Mouse (Mus musculus) kidney, embryonic 14.5 days (tissue): ENCODE measurements around the gene Gm11168. TPM values are rescaled to one million over a fixed set of nuclear protein-coding genes. Genes with fewer than 3 reads are reported as not detected.
"Not testable (repeated sequence)": the region's sequence is repeated elsewhere in the genome, so short reads cannot be mapped to it uniquely, and the experiment has no call there.

Experiments used
- ATAC-seq: fragments of 200-750 bp; cut with Nextera tagmentation; 2 replicates; pipeline ENCODE4 v1.8.0; 2017; ENCODE audit warnings: moderate number of reproducible peaks, mild to moderate bottlenecking, moderate TSS enrichment, moderate library complexity; ENCODE audit not compliant: low FRiP score, low TSS enrichment
- H3K27ac ChIP-seq: fragments of 300-500 bp; sonication (generic); 2 replicates; pipeline ENCODE4 v1.5.1; 2014; ENCODE audit warnings: low read depth, mild to moderate bottlenecking, low read length, moderate library complexity, mixed read lengths
- H3K27me3 ChIP-seq: fragments of 300-500 bp; sonication (generic); 2 replicates; pipeline ENCODE4 v1.6.1; 2014; ENCODE audit warnings: mild to moderate bottlenecking, low read length; ENCODE audit not compliant: control insufficient read depth, insufficient read depth
- H3K36me3 ChIP-seq: fragments of 300-500 bp; sonication (generic); 2 replicates; pipeline ENCODE4 v1.6.1; 2014; ENCODE audit warnings: low read length, mixed read lengths; ENCODE audit not compliant: control insufficient read depth, insufficient read depth
- H3K4me1 ChIP-seq: fragments of 300-500 bp; sonication (generic); 2 replicates; pipeline ENCODE4 v1.6.1; 2014; ENCODE audit warnings: low read length, mixed read lengths; ENCODE audit not compliant: control insufficient read depth, insufficient read depth
- H3K4me2 ChIP-seq: fragments of 300-500 bp; sonication (generic); replicated peaks from 2 replicates; pipeline ENCODE4 v1.6.1; 2014; ENCODE audit warnings: low read depth, mild to moderate bottlenecking, low read length
- H3K4me3 ChIP-seq: fragments of 300-500 bp; sonication (generic); 2 replicates; pipeline ENCODE4 v1.5.1; 2014; ENCODE audit warnings: mild to moderate bottlenecking, low read length
- H3K9ac ChIP-seq: fragments of 300-500 bp; sonication (generic); 2 replicates; pipeline ENCODE4 v1.6.1; 2014; ENCODE audit warnings: low read depth, mild to moderate bottlenecking, low read length, moderate library complexity
- H3K9me3 ChIP-seq: fragments of 300-500 bp; sonication (generic); 2 replicates; pipeline ENCODE4 v1.6.1; 2016; ENCODE audit warnings: low read length; ENCODE audit not compliant: control insufficient read depth
- WGBS: fragments of 180-500 bp; shearing (Covaris S2); extraction: QIAGEN DNeasy Blood & Tissue Kit; methylation state at CpG from one replicate; pipeline ENCODE4 v1.1.7; 2014; 5-methylcytosine and 5-hydroxymethylcytosine counted together
- polyA plus RNA-seq: library from polyadenylated mRNA; unstranded; fragments of >200 nt; fragmentation: Nextera tagmentation; extraction: Ambion mirVana; gene quantifications from 2 replicates; pipeline ENCODE4 v1.2.1, GENCODE M21; 2014

Gene Gm11168
- polyA plus RNA-seq = not detected in 2 replicates

DNA sequence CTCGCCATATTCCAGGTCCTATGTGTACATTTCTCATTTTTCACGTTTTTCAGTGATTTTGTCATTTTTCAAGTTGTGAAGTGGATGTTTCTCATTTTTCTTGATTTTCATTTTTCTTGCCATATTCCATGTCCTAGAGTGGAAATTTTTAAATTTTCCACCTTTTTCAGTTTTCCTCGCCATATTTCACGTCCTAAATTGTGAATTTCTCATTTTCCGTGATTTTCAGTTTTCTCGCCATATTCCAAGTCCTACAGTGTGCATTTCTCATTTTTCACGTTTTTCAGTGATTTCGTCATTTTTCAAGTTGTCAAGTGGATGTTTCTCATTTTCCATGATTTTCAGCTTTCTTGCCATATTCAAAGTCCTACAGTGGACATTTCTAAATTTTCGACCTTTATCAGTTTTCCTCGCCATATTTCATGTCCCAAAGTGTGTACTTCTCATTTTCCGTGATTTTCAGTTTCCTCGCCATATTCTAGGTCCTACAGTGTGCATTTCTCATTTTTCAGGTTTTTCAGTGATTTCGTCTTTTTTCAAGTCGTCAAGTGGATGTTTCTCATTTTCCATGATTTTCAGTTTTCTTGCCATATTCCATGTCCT is at the start of gene Gm11168:
Gm11168 (plus strand) TSS at position 553 of the 603 bp plus-strand sequence.
- H3K27ac ChIP-seq, H3K4me3 ChIP-seq, H3K36me3 ChIP-seq, H3K9ac ChIP-seq, H3K27me3 ChIP-seq, H3K4me2 ChIP-seq, ATAC-seq, H3K9me3 ChIP-seq, H3K4me1 ChIP-seq: not testable (repeated sequence)
- 71% methylated on average over 6 of the region's 14 CpGs for WGBS

DNA sequence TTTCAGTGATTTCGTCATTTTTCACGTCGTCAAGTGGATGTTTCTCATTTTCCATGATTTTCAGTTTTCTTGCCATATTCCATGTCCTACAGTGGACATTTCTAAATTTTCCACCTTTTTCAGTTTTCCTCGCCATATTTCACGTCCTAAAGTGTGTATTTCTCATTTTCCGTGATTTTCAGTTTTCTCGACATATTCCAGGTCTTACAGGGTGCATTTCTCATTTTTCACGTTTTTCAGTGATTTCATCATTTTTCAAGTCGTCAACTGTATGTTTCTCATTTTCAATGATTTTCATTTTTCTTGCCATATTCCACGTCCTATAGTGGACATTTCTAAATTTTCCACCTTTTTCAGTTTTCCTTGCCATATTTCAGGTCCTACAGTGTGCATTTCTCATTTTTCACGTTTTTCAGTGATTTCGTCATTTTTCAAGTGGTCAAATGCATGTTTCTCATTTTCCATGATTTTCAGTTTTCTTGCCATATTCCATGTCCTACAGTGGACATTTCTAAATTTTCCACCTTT is 2.6 kb upstream of the Gm11168 start, which contains the start of gene Gm10722:
Gm10722 (plus strand) TSS at position 478 of the 528 bp plus-strand sequence.
- not testable (repeated sequence) for H3K36me3 ChIP-seq
- 69% methylated on average over 12 of the region's 12 CpGs for WGBS

DNA sequence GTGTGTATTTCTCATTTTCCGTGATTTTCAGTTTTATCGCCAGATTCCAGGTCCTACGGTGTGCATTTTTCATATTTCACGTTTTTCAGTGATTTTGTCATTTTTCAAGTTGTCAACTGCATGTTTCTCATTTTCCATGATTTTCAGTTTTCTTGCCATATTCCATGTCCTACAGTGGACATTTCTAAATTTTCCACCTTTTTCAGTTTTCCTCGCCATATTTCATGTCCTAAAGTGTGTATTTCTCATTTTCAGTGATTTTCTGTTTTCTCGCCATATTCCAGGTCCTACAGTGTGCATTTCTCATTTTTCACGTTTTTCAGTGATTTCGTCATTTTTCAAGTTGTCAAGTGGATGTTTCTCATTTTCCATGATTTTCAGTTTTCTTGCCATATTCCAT is 2.1 kb upstream of the Gm11168 start:
- not testable (repeated sequence) for H3K4me3 ChIP-seq, H3K27ac ChIP-seq, H3K27me3 ChIP-seq, H3K9ac ChIP-seq, ATAC-seq, H3K4me2 ChIP-seq, H3K4me1 ChIP-seq, H3K9me3 ChIP-seq, H3K36me3 ChIP-seq
- 66% methylated on average over 8 of the region's 8 CpGs for WGBS

More for the DNA sequence above, 2.6 kb upstream of the Gm11168 start, which contains the start of gene Gm10722:
- H3K9me3 ChIP-seq, H3K27me3 ChIP-seq, H3K4me1 ChIP-seq, ATAC-seq, H3K4me2 ChIP-seq, H3K27ac ChIP-seq, H3K4me3 ChIP-seq, H3K9ac ChIP-seq: not testable (repeated sequence)

DNA sequence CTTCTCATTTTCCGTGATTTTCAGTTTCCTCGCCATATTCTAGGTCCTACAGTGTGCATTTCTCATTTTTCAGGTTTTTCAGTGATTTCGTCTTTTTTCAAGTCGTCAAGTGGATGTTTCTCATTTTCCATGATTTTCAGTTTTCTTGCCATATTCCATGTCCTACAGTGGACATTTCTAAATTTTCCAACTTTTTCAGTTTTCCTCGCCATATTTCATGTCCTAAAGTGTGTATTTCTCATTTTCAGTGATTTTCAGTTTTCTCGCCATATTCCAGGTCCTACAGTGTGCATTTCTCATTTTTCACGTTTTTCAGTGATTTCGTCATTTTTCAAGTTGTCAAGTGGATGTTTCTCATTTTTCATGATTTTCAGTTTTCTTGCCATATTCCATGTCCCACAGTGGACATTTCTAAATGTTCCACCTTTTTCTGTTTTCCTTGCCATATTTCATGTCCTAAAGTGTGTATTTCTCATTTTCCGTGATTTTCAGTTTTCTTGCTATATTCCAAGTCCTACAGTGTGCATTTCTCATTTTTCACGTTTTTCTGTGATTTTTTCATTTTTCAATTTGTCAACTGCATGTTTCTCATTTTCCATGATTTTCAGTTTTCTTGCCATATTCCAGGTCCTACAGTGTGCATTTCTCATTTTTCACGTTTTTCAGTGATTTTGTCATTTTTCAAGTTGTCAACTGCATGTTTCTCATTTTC is 1.0 kb upstream of the Gm11168 start:
- not testable (repeated sequence) for H3K27ac ChIP-seq, H3K36me3 ChIP-seq, H3K9me3 ChIP-seq, H3K4me1 ChIP-seq, H3K4me3 ChIP-seq, H3K9ac ChIP-seq, H3K27me3 ChIP-seq, H3K4me2 ChIP-seq
- 59% methylated on average over 8 of the region's 11 CpGs for WGBS
- ATAC-seq = peak; percentile 92

DNA sequence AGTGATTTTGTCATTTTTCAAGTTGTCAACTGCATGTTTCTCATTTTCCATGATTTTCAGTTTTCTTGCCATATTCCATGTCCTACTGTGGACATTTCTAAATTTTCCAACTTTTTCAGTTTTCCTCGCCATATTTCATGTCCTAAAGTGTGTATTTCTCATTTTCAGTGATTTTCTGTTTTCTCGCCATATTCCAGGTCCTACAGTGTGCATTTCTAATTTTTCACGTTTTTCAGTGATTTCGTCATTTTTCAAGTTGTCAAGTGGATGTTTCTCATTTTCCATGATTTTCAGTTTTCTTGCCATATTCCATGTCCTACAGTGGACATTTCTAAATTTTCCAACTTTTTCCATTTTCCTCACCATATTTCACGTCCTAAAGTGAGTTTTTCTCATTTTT is 3.0 kb downstream of the Gm11168 start:
- H3K4me3 ChIP-seq = not testable (repeated sequence)
- WGBS = 81% methylated on average over 1 of the region's 5 CpGs

DNA sequence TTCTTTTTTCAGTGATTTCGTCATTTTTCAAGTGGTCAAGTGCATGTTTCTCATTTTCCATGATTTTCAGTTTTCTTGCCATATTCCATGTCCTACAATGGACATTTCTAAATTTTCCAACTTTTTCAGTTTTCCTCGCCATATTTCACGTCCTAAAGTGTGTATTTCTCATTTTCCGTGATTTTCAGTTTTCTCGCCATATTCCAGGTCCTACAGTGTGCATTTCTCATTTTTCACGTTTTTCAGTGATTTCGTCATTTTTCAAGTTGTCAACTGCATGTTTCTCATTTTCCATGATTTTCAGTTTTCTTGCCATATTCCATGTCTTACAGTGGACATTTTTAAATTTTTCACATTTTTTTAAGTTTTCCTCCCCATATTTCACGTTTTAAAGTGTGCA is 3.5 kb downstream of the Gm11168 start:
- not testable (repeated sequence) for H3K4me1 ChIP-seq

More for the DNA sequence above, 3.0 kb downstream of the Gm11168 start:
- H3K27ac ChIP-seq, H3K4me1 ChIP-seq, H3K4me2 ChIP-seq, H3K27me3 ChIP-seq, H3K36me3 ChIP-seq, H3K9ac ChIP-seq, ATAC-seq, H3K9me3 ChIP-seq: not testable (repeated sequence)

DNA sequence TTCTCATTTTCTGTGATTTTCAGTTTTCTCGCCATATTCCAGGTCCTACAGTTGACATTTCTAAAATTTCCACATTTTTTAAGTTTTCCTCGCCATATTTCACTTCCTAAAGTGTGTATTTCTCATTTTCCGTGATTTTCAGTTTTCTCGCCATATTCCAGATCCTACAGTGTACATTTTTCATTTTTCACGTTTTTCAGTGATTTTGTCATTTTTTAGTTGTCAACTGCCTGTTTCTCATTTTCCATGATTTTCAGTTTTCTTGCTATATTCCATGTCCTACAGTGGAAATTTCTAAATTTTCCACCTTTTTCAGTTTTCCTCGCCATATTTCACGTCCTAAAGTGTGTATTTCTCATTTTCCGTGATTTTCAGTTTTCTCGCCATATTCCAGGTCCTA is 4.1 kb downstream of the Gm11168 start:
- ATAC-seq = peak; percentile 17; the same call in 1 of the 2 replicates
- H3K4me1 ChIP-seq, H3K9me3 ChIP-seq, H3K27me3 ChIP-seq, H3K4me3 ChIP-seq, H3K36me3 ChIP-seq, H3K9ac ChIP-seq, H3K27ac ChIP-seq, H3K4me2 ChIP-seq: not testable (repeated sequence)
- 74% methylated on average over 6 of the region's 9 CpGs for WGBS

More for the DNA sequence above, 3.5 kb downstream of the Gm11168 start:
- H3K27ac ChIP-seq, H3K27me3 ChIP-seq, H3K9me3 ChIP-seq, H3K4me3 ChIP-seq, H3K9ac ChIP-seq, H3K4me2 ChIP-seq, H3K36me3 ChIP-seq: not testable (repeated sequence)
- 70% methylated on average over 7 of the region's 8 CpGs for WGBS
- ATAC-seq = peak; percentile 76

DNA sequence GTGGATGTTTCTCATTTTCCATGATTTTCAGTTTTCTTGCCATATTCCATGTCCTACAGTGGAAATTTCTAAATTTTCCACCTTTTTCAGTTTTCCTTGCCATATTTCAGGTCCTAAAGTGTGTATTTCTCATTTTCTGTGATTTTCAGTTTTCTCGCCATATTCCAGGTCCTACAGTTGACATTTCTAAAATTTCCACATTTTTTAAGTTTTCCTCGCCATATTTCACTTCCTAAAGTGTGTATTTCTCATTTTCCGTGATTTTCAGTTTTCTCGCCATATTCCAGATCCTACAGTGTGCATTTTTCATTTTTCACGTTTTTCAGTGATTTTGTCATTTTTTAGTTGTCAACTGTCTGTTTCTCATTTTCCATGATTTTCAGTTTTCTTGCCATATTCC is 6.2 kb downstream of the Gm11168 start:
- ATAC-seq = 0 out of 2 replicates have a peak, but pooled peaks have one; percentile 58
- not testable (repeated sequence) for H3K27me3 ChIP-seq, H3K4me2 ChIP-seq, H3K9me3 ChIP-seq, H3K4me3 ChIP-seq, H3K36me3 ChIP-seq, H3K4me1 ChIP-seq, H3K9ac ChIP-seq, H3K27ac ChIP-seq
- WGBS = no CpG with 5 or more reads among the region's 5 CpGs

DNA sequence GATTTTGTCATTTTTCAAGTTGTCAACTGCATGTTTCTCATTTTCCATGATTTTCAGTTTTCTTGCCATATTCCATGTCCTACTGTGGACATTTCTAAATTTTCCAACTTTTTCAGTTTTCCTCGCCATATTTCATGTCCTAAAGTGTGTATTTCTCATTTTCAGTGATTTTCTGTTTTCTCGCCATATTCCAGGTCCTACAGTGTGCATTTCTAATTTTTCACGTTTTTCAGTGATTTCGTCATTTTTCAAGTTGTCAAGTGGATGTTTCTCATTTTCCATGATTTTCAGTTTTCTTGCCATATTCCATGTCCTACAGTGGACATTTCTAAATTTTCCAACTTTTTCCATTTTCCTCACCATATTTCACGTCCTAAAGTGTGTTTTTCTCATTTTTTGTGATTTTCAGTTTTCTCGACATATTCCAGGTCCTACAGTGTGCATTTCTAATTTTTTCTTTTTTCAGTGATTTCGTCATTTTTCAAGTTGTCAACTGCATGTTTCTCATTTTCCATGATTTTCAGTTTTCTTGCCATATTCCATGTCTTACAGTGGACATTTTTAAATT is 9.0 kb downstream of the Gm11168 start:
- WGBS = 95% methylated on average over 2 of the region's 7 CpGs
- H3K9ac ChIP-seq, ATAC-seq, H3K4me2 ChIP-seq, H3K36me3 ChIP-seq, H3K27ac ChIP-seq, H3K9me3 ChIP-seq, H3K27me3 ChIP-seq, H3K4me1 ChIP-seq, H3K4me3 ChIP-seq: not testable (repeated sequence)
